Mouse (Mus musculus): ENCODE measurements around the gene Cog5. TPM values are rescaled to one million over a fixed set of nuclear protein-coding genes. Genes with fewer than 3 reads are reported as not detected.
"Not testable (repeated sequence)": the region's sequence is repeated elsewhere in the genome, so short reads cannot be mapped to it uniquely, and the experiment has no call there.

Gene Cog5
- polyA plus RNA-seq (2016; fragmentation: Nextera tagmentation; extraction: Ambion mirVana), result 33.5 and 34.2 TPM in 2 replicates

- Histone ChIP-seq H3K9ac (peak within 1 kb of the TSS; percentile 86), H3K4me3 (peak within 1 kb of the TSS; percentile 93), H3K27me3 (replicated peaks) (no peaks in the 10 kb centered on the region), H3K36me3 (no peaks in the 10 kb centered on the region; the same call in 1 of the 2 replicates), H3K9me3 (replicated peaks) (no peaks in the 10 kb centered on the region), H3K4me2 (peak within 1 kb of the TSS; percentile 68), H3K4me1 (replicated peaks) (peaks cover 6% of the 10 kb centered on the region), H3K27ac (ENCODE audit: poor library complexity, severe bottlenecking) (peak within 1 kb of the TSS; percentile 83)
- peak; percentile 95 for ATAC-seq (ENCODE audit: insufficient number of reproducible peaks, low FRiP score)
- under 1% methylated on average over 47 of the region's 47 CpGs for WGBS
Observed at GRCm38 (mm10) chr12:31654197-31654964, at the start of gene Cog5, which contains the start of gene Dus4l. TSS of gene Cog5 (plus strand) at chr12:31654869. TSS of gene Dus4l (minus strand) at chr12:31654826.

DNA sequence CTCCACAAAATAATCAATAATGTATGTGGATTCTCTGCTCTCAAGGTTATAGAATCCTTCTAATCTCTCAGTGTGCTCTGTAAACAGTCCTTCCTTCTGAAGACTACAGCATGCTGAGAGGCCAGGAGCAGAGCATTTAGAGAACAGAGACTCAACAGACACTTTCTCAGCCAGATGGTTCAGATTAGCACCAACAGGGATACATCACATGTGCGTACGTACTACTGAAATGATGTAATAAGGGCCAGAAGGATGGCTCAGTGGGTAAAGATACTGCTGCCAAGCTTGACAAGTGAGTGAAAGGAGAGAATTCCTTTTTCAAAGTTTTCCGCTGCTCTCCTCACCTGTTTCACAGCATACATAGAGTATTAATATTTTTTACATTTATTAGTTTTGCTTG, 49.8 kb upstream of the Cog5 start:
- Histone ChIP-seq H3K4me2 (no peak overlapping the region), H3K9ac (0 out of 2 replicates have a peak overlapping the region, but pooled peaks have one; percentile 7), H3K4me3 (no peak overlapping the region), H3K27me3 (replicated peaks) (no peaks in the 10 kb centered on the region), H3K27ac (ENCODE audit: poor library complexity, severe bottlenecking) (no peak overlapping the region), H3K9me3 (replicated peaks) (no peaks in the 10 kb centered on the region), H3K4me1 (replicated peaks) (peaks cover 8% of the 10 kb centered on the region), H3K36me3 (0 out of 2 replicates have a peak, but pooled peaks cover 3% of the 10 kb centered on the region)
- WGBS, result 73% methylated on average over 3 of the region's 3 CpGs
- no peak for ATAC-seq (ENCODE audit: insufficient number of reproducible peaks, low FRiP score)

GRCm38 (mm10) chr12:31608138-31608537, 46.5 kb upstream of the Cog5 start:
- H3K9me3 ChIP-seq (replicated peaks), result no peaks in the 10 kb centered on the region
- no peaks in the 10 kb centered on the region for H3K27me3 ChIP-seq (replicated peaks)
- ATAC-seq (ENCODE audit: insufficient number of reproducible peaks, low FRiP score), result no peak
- no peak overlapping the region for H3K4me2 ChIP-seq
- WGBS, result 43% methylated on average over 3 of the region's 3 CpGs
- H3K27ac ChIP-seq (ENCODE audit: poor library complexity, severe bottlenecking), result no peak overlapping the region
- H3K4me1 ChIP-seq (replicated peaks), result peaks cover 8% of the 10 kb centered on the region
- H3K4me3 ChIP-seq, result no peak overlapping the region
- no peak overlapping the region for H3K9ac ChIP-seq
- 0 out of 2 replicates have a peak, but pooled peaks cover 7% of the 10 kb centered on the region for H3K36me3 ChIP-seq

- H3K9me3 ChIP-seq (replicated peaks), result peaks cover 3% of the 10 kb centered on the region
- peaks cover 17% of the 10 kb centered on the region for H3K36me3 ChIP-seq
- no peak overlapping the region for H3K9ac ChIP-seq
- no peak overlapping the region for H3K27ac ChIP-seq (ENCODE audit: poor library complexity, severe bottlenecking)
- no peak for ATAC-seq (ENCODE audit: insufficient number of reproducible peaks, low FRiP score)
- H3K4me1 ChIP-seq (replicated peaks), result peaks cover 5% of the 10 kb centered on the region; the same call in 1 of the 2 replicates
- no peak overlapping the region for H3K4me3 ChIP-seq
- H3K4me2 ChIP-seq, result no peak overlapping the region
- 61% methylated on average over 4 of the region's 4 CpGs for WGBS
- H3K27me3 ChIP-seq (replicated peaks), result no peaks in the 10 kb centered on the region
Observed at GRCm38 (mm10) chr12:31613353-31613752, 41.3 kb upstream of the Cog5 start.

DNA sequence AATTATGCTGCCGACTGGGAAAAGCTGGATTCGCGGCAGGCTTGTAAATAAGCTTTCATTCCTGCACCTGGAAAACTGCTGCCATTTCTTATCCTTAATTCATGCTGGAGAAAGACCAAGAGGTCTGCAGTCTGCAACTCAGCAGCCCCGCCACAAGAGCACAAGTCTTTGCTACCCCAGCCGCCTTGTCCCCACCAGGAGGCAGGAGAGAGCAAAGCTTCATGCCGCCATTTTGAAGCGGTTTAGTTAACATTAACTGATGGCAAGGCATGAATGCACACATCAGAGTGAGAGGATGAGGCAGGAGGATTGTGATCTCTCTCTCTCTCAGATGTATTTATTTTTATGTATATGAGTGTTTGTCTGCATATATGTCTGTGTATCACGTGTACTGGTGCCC, 34.6 kb upstream of the Cog5 start:
- H3K4me2 ChIP-seq, result no peak overlapping the region
- ATAC-seq (ENCODE audit: insufficient number of reproducible peaks, low FRiP score), result no peak
- no peaks in the 10 kb centered on the region for H3K27me3 ChIP-seq (replicated peaks)
- peaks cover 3% of the 10 kb centered on the region for H3K9me3 ChIP-seq (replicated peaks)
- WGBS, result 81% methylated on average over 8 of the region's 8 CpGs
- H3K9ac ChIP-seq, result no peak overlapping the region
- no peak overlapping the region for H3K27ac ChIP-seq (ENCODE audit: poor library complexity, severe bottlenecking)
- no peak overlapping the region for H3K4me3 ChIP-seq
- H3K4me1 ChIP-seq (replicated peaks), result peaks cover 7% of the 10 kb centered on the region; the same call in 1 of the 2 replicates
- H3K36me3 ChIP-seq, result peaks cover 24% of the 10 kb centered on the region

DNA sequence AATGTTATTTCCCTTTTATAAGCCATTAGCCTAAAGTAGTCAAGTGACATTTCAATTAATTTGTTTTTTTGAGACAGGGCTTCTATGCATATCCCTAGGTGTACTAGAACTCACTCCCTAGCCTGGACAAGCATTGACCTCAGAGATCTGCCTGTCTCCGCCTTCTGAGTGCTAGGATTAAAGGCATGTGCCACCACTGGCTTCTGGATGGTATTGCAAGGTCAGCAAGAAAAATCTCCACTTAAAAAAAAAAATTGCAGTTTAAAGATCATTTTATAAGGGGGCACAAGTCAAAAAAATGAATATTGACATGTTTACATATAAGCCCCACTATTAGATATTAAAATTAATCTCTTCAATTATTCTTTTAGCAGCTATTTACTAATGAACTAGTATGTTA, 29.7 kb upstream of the Cog5 start:
- Histone ChIP-seq H3K36me3 (peaks cover 46% of the 10 kb centered on the region), H3K4me1 (replicated peaks) (no peaks in the 10 kb centered on the region), H3K9me3 (replicated peaks) (no peaks in the 10 kb centered on the region), H3K4me3 (no peak overlapping the region), H3K27ac (ENCODE audit: poor library complexity, severe bottlenecking) (no peak overlapping the region), H3K9ac (no peak overlapping the region), H3K27me3 (replicated peaks) (no peaks in the 10 kb centered on the region), H3K4me2 (no peak overlapping the region)
- no peak for ATAC-seq (ENCODE audit: insufficient number of reproducible peaks, low FRiP score)
- WGBS, result 95% methylated on average over 1 of the region's 1 CpGs

DNA sequence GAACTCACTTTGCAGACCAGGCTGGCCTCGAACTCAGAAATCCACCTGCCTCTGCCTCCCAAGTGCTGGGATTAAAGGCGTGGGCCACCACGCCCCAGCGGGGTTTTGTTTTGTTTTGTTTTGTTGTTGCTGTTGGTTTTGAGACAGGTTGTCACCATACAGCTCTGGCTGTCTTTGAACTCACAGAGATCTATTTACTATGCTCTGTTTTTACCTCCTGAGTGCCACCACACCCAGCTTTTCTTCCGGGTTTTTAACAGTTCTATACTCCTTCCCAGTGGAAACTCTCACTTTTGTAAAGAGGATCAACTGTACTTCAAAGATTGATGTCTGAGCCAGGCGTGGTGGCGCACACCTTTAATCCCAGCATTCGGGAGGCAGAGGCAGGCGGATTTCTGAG, 26.3 kb upstream of the Cog5 start:
- H3K36me3 ChIP-seq, result peaks cover 42% of the 10 kb centered on the region
- not testable (repeated sequence) for H3K9me3 ChIP-seq (replicated peaks); ATAC-seq (ENCODE audit: insufficient number of reproducible peaks, low FRiP score); H3K4me2 ChIP-seq; H3K27ac ChIP-seq (ENCODE audit: poor library complexity, severe bottlenecking); H3K27me3 ChIP-seq (replicated peaks); H3K4me3 ChIP-seq; H3K4me1 ChIP-seq (replicated peaks); H3K9ac ChIP-seq
- WGBS, result 88% methylated on average over 9 of the region's 9 CpGs

DNA sequence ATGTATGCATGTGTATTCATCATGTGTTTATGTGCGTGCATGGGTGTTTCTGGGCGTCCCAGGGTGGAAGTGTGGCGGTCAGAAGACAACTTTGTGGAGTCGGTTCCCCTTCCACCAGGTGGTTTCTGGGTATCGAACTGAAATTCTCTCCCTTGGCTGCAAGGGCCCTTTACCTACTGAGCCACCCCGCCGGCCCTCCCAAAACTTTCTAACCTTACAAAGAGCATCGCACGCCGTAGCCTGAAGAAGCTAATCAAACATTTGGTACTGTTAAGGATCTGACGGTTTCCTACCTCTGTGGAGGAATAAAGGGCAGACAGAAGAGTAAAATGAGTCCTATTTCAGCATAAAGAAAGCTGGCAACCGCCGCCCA, 20.7 kb upstream of the Cog5 start:
- no peaks in the 10 kb centered on the region for H3K27me3 ChIP-seq (replicated peaks)
- no peaks in the 10 kb centered on the region for H3K9me3 ChIP-seq (replicated peaks)
- peaks cover 4% of the 10 kb centered on the region; the same call in 1 of the 2 replicates for H3K36me3 ChIP-seq
- peak overlapping the region; percentile 76 for H3K4me2 ChIP-seq
- peak overlapping the region; percentile 77 for H3K9ac ChIP-seq
- H3K4me1 ChIP-seq (replicated peaks), result peaks cover 5% of the 10 kb centered on the region; the same call in 1 of the 2 replicates
- peak overlapping the region; percentile 55 for H3K4me3 ChIP-seq
- 0 out of 2 replicates have a peak overlapping the region, but pooled peaks have one; percentile 46 for H3K27ac ChIP-seq (ENCODE audit: poor library complexity, severe bottlenecking)
- ATAC-seq (ENCODE audit: insufficient number of reproducible peaks, low FRiP score), result no peak
- WGBS, result 9% methylated on average over 13 of the region's 13 CpGs

DNA sequence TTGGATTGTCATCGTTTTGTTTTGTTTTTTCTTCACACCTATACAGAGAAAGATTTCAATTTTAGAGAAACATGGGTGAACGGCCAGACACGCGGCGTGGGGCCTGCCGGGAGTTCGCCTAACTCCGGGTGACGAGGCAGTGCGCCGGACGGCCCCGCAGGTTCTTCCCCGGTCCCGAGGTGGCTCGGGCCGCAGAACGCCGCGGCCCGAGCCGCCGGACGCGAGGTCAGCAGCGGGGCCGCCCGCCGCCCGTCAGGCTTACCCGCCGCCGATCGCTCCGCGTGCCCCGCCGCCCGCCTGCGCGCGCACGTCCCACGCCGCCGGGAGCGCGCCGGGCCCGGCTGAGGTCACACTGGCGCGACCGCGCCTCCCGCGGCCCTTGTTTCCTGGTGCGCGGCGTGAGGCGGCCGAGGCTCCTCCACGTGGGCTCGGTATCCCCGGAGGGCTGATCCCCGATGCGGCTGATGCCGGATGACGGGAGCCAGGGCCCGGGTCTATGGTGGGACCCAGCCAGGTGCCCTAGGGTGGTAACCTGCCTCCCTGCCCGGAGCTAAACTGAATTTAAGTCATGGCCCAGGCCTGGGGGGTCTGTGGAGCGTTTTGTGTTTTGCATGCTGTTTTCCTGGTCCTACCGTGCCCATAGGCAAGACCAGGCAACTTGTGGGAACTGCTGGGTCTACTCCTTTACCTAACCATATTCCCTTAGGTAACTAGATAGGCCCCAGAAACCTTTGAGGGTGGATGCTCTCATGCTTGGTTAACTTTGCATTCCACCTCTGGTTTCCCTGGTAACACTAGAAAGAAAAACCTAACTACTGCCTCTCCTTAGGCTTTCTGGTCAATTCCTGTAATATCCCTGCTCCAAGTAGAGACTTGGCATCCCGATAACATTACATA, 20.1 kb upstream of the Cog5 start, which contains the start of gene Bcap29:
Bcap29 (minus strand) TSS at position 316 of the 897 bp plus-strand sequence.
- H3K9me3 ChIP-seq (replicated peaks), result no peaks in the 10 kb centered on the region
- H3K4me2 ChIP-seq, result peak within 1 kb of the TSS; percentile 76
- H3K4me3 ChIP-seq, result peak within 1 kb of the TSS; percentile 55
- peaks cover 5% of the 10 kb centered on the region; the same call in 1 of the 2 replicates for H3K4me1 ChIP-seq (replicated peaks)
- peak within 1 kb of the TSS; percentile 77 for H3K9ac ChIP-seq
- H3K36me3 ChIP-seq, result peaks cover 4% of the 10 kb centered on the region; the same call in 1 of the 2 replicates
- peak within 1 kb of the TSS; percentile 46; the same call in 1 of the 2 replicates for H3K27ac ChIP-seq (ENCODE audit: poor library complexity, severe bottlenecking)
- no peaks in the 10 kb centered on the region for H3K27me3 ChIP-seq (replicated peaks)
- peak; percentile 92 for ATAC-seq (ENCODE audit: insufficient number of reproducible peaks, low FRiP score)
- WGBS, result 2% methylated on average over 69 of the region's 73 CpGs

DNA sequence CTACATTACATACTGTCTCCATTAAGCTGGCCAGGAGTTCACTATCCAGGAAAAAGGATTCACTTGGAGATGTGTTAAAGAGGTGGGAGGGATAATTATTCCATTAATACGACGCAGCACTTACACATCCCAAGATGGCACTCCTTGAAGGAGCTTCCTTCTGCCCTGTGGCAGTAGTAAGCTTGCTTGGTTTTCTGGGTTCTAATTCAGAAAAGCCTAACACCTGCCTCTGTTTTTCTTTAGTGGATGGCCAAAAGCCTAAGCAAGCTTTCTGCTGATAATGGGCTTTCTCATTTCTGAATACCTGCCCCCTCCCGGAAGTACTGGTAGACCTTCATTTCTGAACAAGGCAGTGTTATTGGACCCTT, 19.4 kb upstream of the Cog5 start:
- ATAC-seq (ENCODE audit: insufficient number of reproducible peaks, low FRiP score), result no peak
- H3K9ac ChIP-seq, result no peak overlapping the region
- WGBS, result 92% methylated on average over 3 of the region's 3 CpGs

GRCm38 (mm10) chr12:31653611-31654010, 1.1 kb upstream of the Cog5 start:
- Histone ChIP-seq H3K27ac (ENCODE audit: poor library complexity, severe bottlenecking) (no peak overlapping the region), H3K4me1 (replicated peaks) (peaks cover 6% of the 10 kb centered on the region), H3K4me3 (peak overlapping the region; percentile 15; the same call in 1 of the 2 replicates), H3K27me3 (replicated peaks) (no peaks in the 10 kb centered on the region), H3K9ac (no peak overlapping the region), H3K4me2 (peak overlapping the region; percentile 41), H3K36me3 (no peaks in the 10 kb centered on the region; the same call in 1 of the 2 replicates), H3K9me3 (replicated peaks) (no peaks in the 10 kb centered on the region)
- 75% methylated on average over 5 of the region's 5 CpGs for WGBS
- ATAC-seq (ENCODE audit: insufficient number of reproducible peaks, low FRiP score), result no peak

More for the DNA sequence above, 19.4 kb upstream of the Cog5 start:
- Histone ChIP-seq H3K4me1 (replicated peaks) (peaks cover 5% of the 10 kb centered on the region; the same call in 1 of the 2 replicates), H3K9me3 (replicated peaks) (no peaks in the 10 kb centered on the region), H3K4me2 (no peak overlapping the region), H3K27ac (ENCODE audit: poor library complexity, severe bottlenecking) (no peak overlapping the region), H3K4me3 (no peak overlapping the region), H3K36me3 (0 out of 2 replicates have a peak, but pooled peaks cover 3% of the 10 kb centered on the region), H3K27me3 (replicated peaks) (no peaks in the 10 kb centered on the region)
